Mouse (Mus musculus) frontal cortex, adult (tissue): ENCODE data around the gene Cnot2.
A peak's percentile ranks its signal among the peaks of the same experiment; 100 is the strongest.

Experiments
- ATAC-seq: cut with Nextera tagmentation; 2 replicates; pipeline ENCODE4 v1.9.2; 2017; ENCODE audit warnings: mild to moderate bottlenecking, moderate library complexity, mixed read lengths; ENCODE audit not compliant: low TSS enrichment

Gene Cnot2

GRCm38 (mm10) chr10:116562731-116563480 is 18.4 kb downstream of the Cnot2 start:
- 0 out of 2 replicates have a peak, but pooled peaks have one; percentile 50 for ATAC-seq

- ATAC-seq: 0 out of 2 replicates have a peak, but pooled peaks have one; percentile 6
Observed at GRCm38 (mm10) chr10:116562210-116562609, 19.1 kb downstream of the Cnot2 start.

- no peak for ATAC-seq
Observed at GRCm38 (mm10) chr10:116559171-116559570, 22.1 kb downstream of the Cnot2 start.

GRCm38 (mm10) chr10:116557166-116557565 is 24.1 kb downstream of the Cnot2 start:
- ATAC-seq: no peak

- no peak for ATAC-seq
Observed at GRCm38 (mm10) chr10:116554434-116554833, 26.9 kb downstream of the Cnot2 start.

GRCm38 (mm10) chr10:116547958-116548357 is 33.4 kb downstream of the Cnot2 start:
- no peak for ATAC-seq

- no peak for ATAC-seq
Observed at GRCm38 (mm10) chr10:116546177-116546576, 35.1 kb downstream of the Cnot2 start.

GRCm38 (mm10) chr10:116543061-116543460 is 38.2 kb downstream of the Cnot2 start:
- no peak for ATAC-seq

- ATAC-seq: no peak
Observed at GRCm38 (mm10) chr10:116540750-116541149, 40.6 kb downstream of the Cnot2 start.

- ATAC-seq: no peak
Observed at GRCm38 (mm10) chr10:116537495-116537894, 43.8 kb downstream of the Cnot2 start.

- ATAC-seq: peak; percentile 61
Observed at GRCm38 (mm10) chr10:116534278-116534677, 47.0 kb downstream of the Cnot2 start.

- no peak for ATAC-seq
Observed at GRCm38 (mm10) chr10:116532561-116532960, 48.8 kb downstream of the Cnot2 start.

- no peak for ATAC-seq
Observed at GRCm38 (mm10) chr10:116531063-116531462, 50.2 kb downstream of the Cnot2 start.

- no peak for ATAC-seq
Observed at GRCm38 (mm10) chr10:116519588-116519987, 61.7 kb downstream of the Cnot2 start.

GRCm38 (mm10) chr10:116515590-116515989 is 65.7 kb downstream of the Cnot2 start:
- no peak for ATAC-seq

GRCm38 (mm10) chr10:116515158-116515557 is 66.2 kb downstream of the Cnot2 start:
- ATAC-seq: no peak

GRCm38 (mm10) chr10:116513254-116513635 is 68.1 kb downstream of the Cnot2 start:
- ATAC-seq: no peak

- no peak for ATAC-seq
Observed at GRCm38 (mm10) chr10:116512521-116513253, 68.6 kb downstream of the Cnot2 start.

GRCm38 (mm10) chr10:116505303-116506014 is 75.9 kb downstream of the Cnot2 start:
- no peak for ATAC-seq

- no peak for ATAC-seq
Observed at GRCm38 (mm10) chr10:116492768-116493167, 88.5 kb downstream of the Cnot2 start.

GRCm38 (mm10) chr10:116486895-116487747 is 94.2 kb downstream of the Cnot2 start:
- ATAC-seq: peak; percentile 87
